ENCODE assay signal across 9 mouse cellular contexts in genomic region chr4:107937338-107937737, GRCm38 (mm10). TPM values are rescaled to one million over a fixed set of nuclear protein-coding genes. Genes with fewer than 3 reads are reported as not detected.
A peak's percentile ranks its signal among the peaks of the same experiment; 100 is the strongest.
DNase-seq lines count a peak whose midpoint lies in the region; ATAC-seq and TF ChIP-seq lines count a peak whose summit lies in the region.
"Had no signal": no experiment of that assay in that cellular context is flagged by ENCODE, and none has a peak within 500 bp of the region (broad histone marks: within the 10 kb centered on the region; RNA-seq: fewer than 3 reads in every experiment).

No protein-coding gene starts in this region.

- peak; percentile 42 for ATAC-seq in forebrain, embryonic 14.5 days
- no peak for ATAC-seq in erythroblast, adult 5-6 weeks (replicated peaks; ENCODE audit: low FRiP score, poor library complexity, severe bottlenecking)

- no peak overlapping the region for H3K9ac ChIP-seq in forebrain, embryonic 14.5 days (ENCODE audit: low read length)
- H3K9ac ChIP-seq: hindbrain, embryonic 15.5 days had no signal

- H3K36me3 ChIP-seq in forebrain, embryonic 14.5 days (ENCODE audit: control insufficient read depth, insufficient read depth, low read length): no peaks in the 10 kb centered on the region
- no peaks in the 10 kb centered on the region for H3K36me3 ChIP-seq in spleen, adult 2 months (ENCODE audit: control insufficient read depth, insufficient read depth, low read length)
- H3K36me3 ChIP-seq: hindbrain, embryonic 15.5 days had no signal

- peak; percentile 37; the same call in 1 of the 2 replicates for TF ChIP-seq CTCF in bone marrow, adult 2 months (IDR thresholded peaks at IDR 0.05; ENCODE audit: control insufficient read depth, insufficient read depth, low read length)
- peak; percentile 27; the same call in 1 of the 2 replicates for TF ChIP-seq CTCF in spleen, adult 2 months (IDR thresholded peaks at IDR 0.05; ENCODE audit: extremely low read depth, insufficient read depth, insufficient read length, insufficient replicate concordance)

- no peak overlapping the region for H3K4me3 ChIP-seq in bone marrow, adult 2 months (replicated peaks; ENCODE audit: control insufficient read depth, low read depth, low read length)
- no peak overlapping the region for H3K4me3 ChIP-seq in forebrain, embryonic 14.5 days (ENCODE audit: low read depth, low read length)
- no peak overlapping the region for H3K4me3 ChIP-seq in spleen, adult 2 months (ENCODE audit: extremely low read depth, insufficient read depth, insufficient read length)
- H3K4me3 ChIP-seq: hindbrain, embryonic 15.5 days had no signal

- no peak overlapping the region for H3K27ac ChIP-seq in bone marrow, adult 2 months (ENCODE audit: control insufficient read depth, insufficient read depth, low read depth, low read length, poor library complexity)
- H3K27ac ChIP-seq in forebrain, embryonic 14.5 days (ENCODE audit: low read depth, low read length): peak overlapping the region; percentile 33; the same call in 1 of the 2 replicates
- H3K27ac ChIP-seq in spleen, adult 2 months (ENCODE audit: insufficient read depth, low read length): no peak overlapping the region
- H3K27ac ChIP-seq: hindbrain, embryonic 15.5 days had no signal

- DNase-seq in Muller cell, postnatal 12 days (ENCODE audit: inconsistent ontology term): peak; percentile 43
- DNase-seq in forebrain, embryonic 14.5 days (ENCODE audit: low spot score): peak; percentile 83
- peak; percentile 85 for DNase-seq in heart, postnatal 4 days
- peak; percentile 80 for DNase-seq in layer of hippocampus, postnatal 10 days (ENCODE audit: low spot score in 2 of 2)
- DNase-seq in lung, postnatal 14 days: peak; percentile 79
- DNase-seq in spleen, adult 2 months (ENCODE audit: low read depth in 1 of 2, low spot score in 2 of 2): peak in 1 of 2 experiments; percentile 28

- H3K4me1 ChIP-seq in bone marrow, adult 2 months (ENCODE audit: control insufficient read depth, insufficient read depth, low read length): no peaks in the 10 kb centered on the region; the same call in none of the 2 replicates
- H3K4me1 ChIP-seq in forebrain, embryonic 14.5 days (ENCODE audit: control insufficient read depth, insufficient read depth, low read length): 0 out of 2 replicates have a peak, but pooled peaks cover 2% of the 10 kb centered on the region
- H3K4me1 ChIP-seq in spleen, adult 2 months (ENCODE audit: control insufficient read depth, insufficient read depth, insufficient read length): peaks cover 5% of the 10 kb centered on the region; the same call in 1 of the 2 replicates

- H3K27me3 ChIP-seq in forebrain, embryonic 14.5 days (replicated peaks; ENCODE audit: control insufficient read depth, insufficient read depth, low read length): no peaks in the 10 kb centered on the region
- H3K27me3 ChIP-seq in spleen, adult 2 months (ENCODE audit: control insufficient read depth, insufficient read depth, low read length): no peaks in the 10 kb centered on the region
- H3K27me3 ChIP-seq: hindbrain, embryonic 15.5 days had no signal

- TF ChIP-seq POLR2A in bone marrow, adult 2 months (IDR thresholded peaks at IDR 0.05; ENCODE audit: borderline replicate concordance, control insufficient read depth, low read depth, low read length): no peak
- TF ChIP-seq POLR2A in spleen, adult 2 months (IDR thresholded peaks at IDR 0.05; ENCODE audit: low read depth, low read length): no peak

- no peaks in the 10 kb centered on the region for H3K9me3 ChIP-seq in forebrain, embryonic 14.5 days (replicated peaks; ENCODE audit: control insufficient read depth, low read length)
- H3K9me3 ChIP-seq: hindbrain, embryonic 15.5 days had no signal

- WGBS in bone marrow, adult 2 months: 24% methylated on average over 6 of the region's 6 CpGs
- WGBS in forebrain, embryonic 14.5 days: 24% methylated on average over 6 of the region's 6 CpGs
- 31% methylated on average over 6 of the region's 6 CpGs for WGBS in spleen, adult 2 months

- no peak overlapping the region for H3K4me2 ChIP-seq in forebrain, embryonic 14.5 days (ENCODE audit: low read length)
- H3K4me2 ChIP-seq: hindbrain, embryonic 15.5 days had no signal

RNA-seq across cellular contexts. Expression of gene Cpt2, which starts 13.9 kb away (rescaled TPM):
- 23.3 and 24.6 TPM in 2 replicates for polyA plus RNA-seq in bone marrow, adult 2 months (2011; ENCODE audit: insufficient read depth, insufficient read length, low replicate concordance, missing spikeins)
- 20.3 and 21.0 TPM in 2 replicates for polyA plus RNA-seq in forebrain, embryonic 14.5 days (2014; fragmentation: Nextera tagmentation; extraction: Ambion mirVana)
- 100 to 1,000 TPM; 140 to 144 TPM for total RNA-seq in heart, postnatal 4 days (2021)
- total RNA-seq in layer of hippocampus, postnatal 10 days (2021): 1 to 10 TPM; 7.3 to 9.4 TPM
- polyA plus RNA-seq in spleen, adult 2 months (2012; rRNA removed): 21.9 and 55.4 TPM in 2 replicates
- total RNA-seq in erythroblast, adult 5-6 weeks (2015; ENCODE audit: low replicate concordance): 4.4 and 14.2 TPM in 2 replicates
- total RNA-seq in erythroblast, adult 5-6 weeks (2017; ENCODE audit: low replicate concordance): 4.5 and 6.1 TPM in 2 replicates

RNA-seq across cellular contexts. Expression of gene Slc1a7, which starts 30.8 kb away (rescaled TPM):
- polyA plus RNA-seq in bone marrow, adult 2 months (2011; ENCODE audit: insufficient read depth, insufficient read length, low replicate concordance, missing spikeins): not detected in 2 replicates
- polyA plus RNA-seq in forebrain, embryonic 14.5 days (2014; fragmentation: Nextera tagmentation; extraction: Ambion mirVana): not detected in 2 replicates
- total RNA-seq in heart, postnatal 4 days (2021): not detected
- total RNA-seq in layer of hippocampus, postnatal 10 days (2021): under 1 TPM; 0.14 to 0.18 TPM
- 0.05 TPM in 2 replicates for polyA plus RNA-seq in spleen, adult 2 months (2012; rRNA removed)
- total RNA-seq in erythroblast, adult 5-6 weeks (2015; ENCODE audit: low replicate concordance): not detected in 2 replicates
- total RNA-seq in erythroblast, adult 5-6 weeks (2017; ENCODE audit: low replicate concordance): not detected in 2 replicates

RNA-seq across cellular contexts. Expression of gene 0610037L13Rik, which starts 47.7 kb away (rescaled TPM):
- 28.6 and 77.3 TPM in 2 replicates for polyA plus RNA-seq in bone marrow, adult 2 months (2011; ENCODE audit: insufficient read depth, insufficient read length, low replicate concordance, missing spikeins)
- 116 and 127 TPM in 2 replicates for polyA plus RNA-seq in forebrain, embryonic 14.5 days (2014; fragmentation: Nextera tagmentation; extraction: Ambion mirVana)
- 10 to 100 TPM; 70.7 to 77.2 TPM for total RNA-seq in heart, postnatal 4 days (2021)
- 10 to 100 TPM; 65.2 to 73.8 TPM for total RNA-seq in layer of hippocampus, postnatal 10 days (2021)
- polyA plus RNA-seq in spleen, adult 2 months (2012; rRNA removed): 15.0 and 16.5 TPM in 2 replicates
- total RNA-seq in erythroblast, adult 5-6 weeks (2015; ENCODE audit: low replicate concordance): 15.4 and 27.4 TPM in 2 replicates
- 5.3 and 21.7 TPM in 2 replicates for total RNA-seq in erythroblast, adult 5-6 weeks (2017; ENCODE audit: low replicate concordance)

RNA-seq across cellular contexts. Expression of gene Magoh, which starts 57.8 kb away (rescaled TPM):
- 75.8 and 105 TPM in 2 replicates for polyA plus RNA-seq in bone marrow, adult 2 months (2011; ENCODE audit: insufficient read depth, insufficient read length, low replicate concordance, missing spikeins)
- polyA plus RNA-seq in forebrain, embryonic 14.5 days (2014; fragmentation: Nextera tagmentation; extraction: Ambion mirVana): 151 and 175 TPM in 2 replicates
- total RNA-seq in heart, postnatal 4 days (2021): 10 to 100 TPM; 69.6 to 79.9 TPM
- total RNA-seq in layer of hippocampus, postnatal 10 days (2021): 10 to 100 TPM; 46.5 to 51.9 TPM
- 14.7 and 29.4 TPM in 2 replicates for polyA plus RNA-seq in spleen, adult 2 months (2012; rRNA removed)
- 51.0 and 66.9 TPM in 2 replicates for total RNA-seq in erythroblast, adult 5-6 weeks (2015; ENCODE audit: low replicate concordance)
- 63.7 and 79.4 TPM in 2 replicates for total RNA-seq in erythroblast, adult 5-6 weeks (2017; ENCODE audit: low replicate concordance)

Comparison
In these comparisons a context has a peak if more than half of its experiments do, and no peak if none do; other contexts are left out.
1. RNA of gene Cpt2, which starts 13.9 kb away (total RNA-seq): 140 to 144 TPM in heart, postnatal 4 days; 7.3 to 9.4 TPM in layer of hippocampus, postnatal 10 days and 4.4 to 14.2 TPM in erythroblast, adult 5-6 weeks; every median in the first group is over 4 times any median in the second.